Mouse (Mus musculus): Measurements from ENCODE around the gene Tmem131. TPM values are rescaled to one million over a fixed set of nuclear protein-coding genes. Genes with fewer than 3 reads are reported as not detected.
A peak's percentile ranks its signal among the peaks of the same experiment; 100 is the strongest.

The Tmem131 gene
- total and polyA plus RNA-seq, 3 experiments, result 51.0 to 298 (median 98.2) TPM

DNA sequence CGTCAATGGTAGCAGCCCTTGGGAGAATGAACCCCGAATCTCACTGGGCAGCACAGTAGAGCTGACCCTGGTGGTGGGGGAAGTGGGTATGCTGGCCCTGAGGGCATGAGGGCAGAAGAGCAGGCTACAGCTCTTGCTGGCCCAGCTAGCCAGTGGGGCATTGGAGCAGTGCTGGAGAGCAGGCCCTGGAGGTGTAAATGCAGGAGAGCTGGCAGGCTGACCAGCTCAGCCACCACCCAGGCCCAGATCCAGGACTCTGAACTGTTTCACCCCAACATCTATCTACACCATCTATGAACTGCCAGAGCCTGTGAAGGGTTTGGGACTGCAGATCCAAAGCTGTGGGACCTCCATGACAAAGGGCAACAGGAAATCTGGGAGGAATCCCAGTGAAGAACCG, 38.2 kb downstream of the Tmem131 start:
- Histone ChIP-seq H3K27me3 (ENCODE audit: insufficient read depth, low read length) (no peaks in the 10 kb centered on the region), H3K4me3 (ENCODE audit: low read depth, low read length) (peak overlapping the region; percentile 43; the same call in 1 of the 2 replicates), H3K9me3 (replicated peaks) (no peaks in the 10 kb centered on the region), H3K36me3 (replicated peaks) (peaks cover 64% of the 10 kb centered on the region), H3K4me1 (ENCODE audit: insufficient read depth, low read depth, low read length) (peaks cover 70% of the 10 kb centered on the region)
- DNase-seq (ENCODE audit: low spot score) (no peak), ATAC-seq (ENCODE audit: extremely low read depth, insufficient number of reproducible peaks, low FRiP score, poor library complexity, severe bottlenecking) (no peak)
- TF ChIP-seq CTCF (IDR thresholded peaks at IDR 0.05; ENCODE audit: low read depth, low read length) (no peak), POLR2AphosphoS5 (IDR thresholded peaks at IDR 0.05; ENCODE audit: insufficient replicate concordance, low read depth, low read length) (no peak), GATA2 (IDR thresholded peaks at IDR 0.05; ENCODE audit: borderline replicate concordance, low read depth, low read length) (no peak), GATA1 (IDR thresholded peaks at IDR 0.05; ENCODE audit: borderline replicate concordance, low read length) (no peak), TAL1 (conservative IDR thresholded peaks at IDR 0.05; ENCODE audit: low read depth, low read length) (no peak)

DNA sequence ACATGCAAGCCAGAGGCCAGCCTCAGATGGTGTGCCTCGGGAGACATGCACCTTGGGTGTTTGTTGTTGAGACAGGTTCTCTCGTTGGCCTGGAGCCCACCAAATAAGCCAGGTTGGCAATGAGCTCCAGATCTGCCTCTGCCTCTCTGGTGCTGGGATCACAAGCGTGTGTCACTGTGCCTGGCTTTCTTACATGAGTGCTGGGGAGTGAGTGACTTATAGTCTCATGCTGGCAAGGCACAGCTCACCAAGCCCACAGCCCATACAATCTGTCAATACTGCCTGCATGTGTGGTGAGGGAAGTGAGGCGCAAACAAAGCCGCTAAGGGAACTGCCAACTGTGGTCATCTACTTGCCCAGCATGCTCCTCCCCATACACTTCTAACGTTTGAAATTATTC, 39.0 kb downstream of the Tmem131 start:
- H3K9me3 ChIP-seq (replicated peaks), result no peaks in the 10 kb centered on the region
- peaks cover 68% of the 10 kb centered on the region for H3K4me1 ChIP-seq (ENCODE audit: insufficient read depth, low read depth, low read length)
- H3K4me3 ChIP-seq (ENCODE audit: low read depth, low read length), result no peak overlapping the region
- DNase-seq (ENCODE audit: low spot score), result no peak
- TF ChIP-seq GATA2 (IDR thresholded peaks at IDR 0.05; ENCODE audit: borderline replicate concordance, low read depth, low read length) (no peak), GATA1 (IDR thresholded peaks at IDR 0.05; ENCODE audit: borderline replicate concordance, low read length) (no peak), TAL1 (conservative IDR thresholded peaks at IDR 0.05; ENCODE audit: low read depth, low read length) (no peak), CTCF (IDR thresholded peaks at IDR 0.05; ENCODE audit: low read depth, low read length) (no peak), POLR2AphosphoS5 (IDR thresholded peaks at IDR 0.05; ENCODE audit: insufficient replicate concordance, low read depth, low read length) (no peak)
- ATAC-seq (ENCODE audit: extremely low read depth, insufficient number of reproducible peaks, low FRiP score, poor library complexity, severe bottlenecking), result no peak
- H3K36me3 ChIP-seq (replicated peaks), result peaks cover 63% of the 10 kb centered on the region
- no peaks in the 10 kb centered on the region for H3K27me3 ChIP-seq (ENCODE audit: insufficient read depth, low read length)

DNA sequence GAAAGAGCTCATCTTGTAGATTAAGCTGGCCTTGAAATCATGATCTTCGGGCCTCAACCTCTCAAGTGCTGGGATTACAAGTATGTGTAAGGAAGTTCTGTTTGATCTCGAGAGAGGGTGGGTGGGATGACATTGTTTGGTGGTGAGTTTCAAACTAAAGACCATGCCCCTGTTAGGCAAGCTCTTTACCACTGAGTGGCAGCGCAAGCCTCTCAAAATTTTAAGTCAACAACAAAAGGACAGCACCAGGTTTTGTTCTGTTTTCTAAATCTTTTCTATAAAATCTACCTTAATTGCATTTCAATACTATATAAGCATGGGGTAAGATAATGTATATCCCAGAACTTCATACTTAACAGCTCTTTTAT, 39.4 kb downstream of the Tmem131 start:
- DNase-seq (ENCODE audit: low spot score) (no peak), ATAC-seq (ENCODE audit: extremely low read depth, insufficient number of reproducible peaks, low FRiP score, poor library complexity, severe bottlenecking) (no peak)
- TF ChIP-seq GATA1 (IDR thresholded peaks at IDR 0.05; ENCODE audit: borderline replicate concordance, low read length), result no peak
- no peak for TF ChIP-seq GATA2 (IDR thresholded peaks at IDR 0.05; ENCODE audit: borderline replicate concordance, low read depth, low read length)
- TF ChIP-seq CTCF (IDR thresholded peaks at IDR 0.05; ENCODE audit: low read depth, low read length), result no peak
- no peak for TF ChIP-seq POLR2AphosphoS5 (IDR thresholded peaks at IDR 0.05; ENCODE audit: insufficient replicate concordance, low read depth, low read length)
- TF ChIP-seq TAL1 (conservative IDR thresholded peaks at IDR 0.05; ENCODE audit: low read depth, low read length), result no peak
- H3K36me3 ChIP-seq (replicated peaks), result peaks cover 63% of the 10 kb centered on the region
- no peaks in the 10 kb centered on the region for H3K27me3 ChIP-seq (ENCODE audit: insufficient read depth, low read length)
- peaks cover 67% of the 10 kb centered on the region for H3K4me1 ChIP-seq (ENCODE audit: insufficient read depth, low read depth, low read length)
- no peak overlapping the region for H3K4me3 ChIP-seq (ENCODE audit: low read depth, low read length)
- H3K9me3 ChIP-seq (replicated peaks), result no peaks in the 10 kb centered on the region

DNA sequence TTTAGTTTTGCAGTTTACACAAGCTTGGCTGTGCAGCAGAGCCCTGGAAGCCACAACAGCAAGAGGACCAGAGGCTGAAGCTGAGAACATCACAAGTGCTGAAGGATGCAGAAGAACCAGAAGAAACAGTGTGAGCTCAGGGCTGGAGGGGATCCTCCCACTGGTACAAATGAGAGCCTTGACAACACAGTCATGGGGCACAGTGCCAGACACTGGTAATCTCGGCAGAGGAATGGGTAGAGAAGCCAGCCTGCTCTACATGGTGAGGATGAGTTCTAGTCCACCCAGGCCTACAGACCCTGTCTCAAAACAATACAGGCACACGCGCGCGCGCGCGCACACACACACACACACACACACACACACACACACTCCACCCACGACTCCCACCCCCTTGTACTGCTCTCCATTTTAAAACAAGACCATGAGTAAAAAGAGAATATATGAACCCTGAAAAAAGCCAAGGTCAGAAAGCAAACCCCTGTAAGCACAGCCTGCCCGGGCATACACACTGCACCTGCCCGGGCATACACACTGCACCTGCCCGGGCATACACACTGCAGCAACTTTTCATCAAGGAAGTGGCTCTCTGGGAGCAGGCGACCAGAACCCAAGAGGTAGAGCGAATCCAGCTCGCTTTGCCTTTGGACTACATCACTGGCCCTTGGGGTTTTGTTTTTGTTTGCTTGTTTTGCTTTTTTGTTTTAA, 39.9 kb downstream of the Tmem131 start:
- H3K4me3 ChIP-seq (ENCODE audit: low read depth, low read length), result no peak overlapping the region
- peaks cover 65% of the 10 kb centered on the region for H3K4me1 ChIP-seq (ENCODE audit: insufficient read depth, low read depth, low read length)
- TF ChIP-seq GATA1 (IDR thresholded peaks at IDR 0.05; ENCODE audit: borderline replicate concordance, low read length), result no peak
- TF ChIP-seq TAL1 (conservative IDR thresholded peaks at IDR 0.05; ENCODE audit: low read depth, low read length), result no peak
- TF ChIP-seq CTCF (IDR thresholded peaks at IDR 0.05; ENCODE audit: low read depth, low read length), result no peak
- no peak for TF ChIP-seq GATA2 (IDR thresholded peaks at IDR 0.05; ENCODE audit: borderline replicate concordance, low read depth, low read length)
- no peak for TF ChIP-seq POLR2AphosphoS5 (IDR thresholded peaks at IDR 0.05; ENCODE audit: insufficient replicate concordance, low read depth, low read length)
- ATAC-seq (ENCODE audit: extremely low read depth, insufficient number of reproducible peaks, low FRiP score, poor library complexity, severe bottlenecking) (no peak), DNase-seq (ENCODE audit: low spot score) (no peak)
- no peaks in the 10 kb centered on the region for H3K27me3 ChIP-seq (ENCODE audit: insufficient read depth, low read length)
- peaks cover 65% of the 10 kb centered on the region for H3K36me3 ChIP-seq (replicated peaks)
- no peaks in the 10 kb centered on the region for H3K9me3 ChIP-seq (replicated peaks)

DNA sequence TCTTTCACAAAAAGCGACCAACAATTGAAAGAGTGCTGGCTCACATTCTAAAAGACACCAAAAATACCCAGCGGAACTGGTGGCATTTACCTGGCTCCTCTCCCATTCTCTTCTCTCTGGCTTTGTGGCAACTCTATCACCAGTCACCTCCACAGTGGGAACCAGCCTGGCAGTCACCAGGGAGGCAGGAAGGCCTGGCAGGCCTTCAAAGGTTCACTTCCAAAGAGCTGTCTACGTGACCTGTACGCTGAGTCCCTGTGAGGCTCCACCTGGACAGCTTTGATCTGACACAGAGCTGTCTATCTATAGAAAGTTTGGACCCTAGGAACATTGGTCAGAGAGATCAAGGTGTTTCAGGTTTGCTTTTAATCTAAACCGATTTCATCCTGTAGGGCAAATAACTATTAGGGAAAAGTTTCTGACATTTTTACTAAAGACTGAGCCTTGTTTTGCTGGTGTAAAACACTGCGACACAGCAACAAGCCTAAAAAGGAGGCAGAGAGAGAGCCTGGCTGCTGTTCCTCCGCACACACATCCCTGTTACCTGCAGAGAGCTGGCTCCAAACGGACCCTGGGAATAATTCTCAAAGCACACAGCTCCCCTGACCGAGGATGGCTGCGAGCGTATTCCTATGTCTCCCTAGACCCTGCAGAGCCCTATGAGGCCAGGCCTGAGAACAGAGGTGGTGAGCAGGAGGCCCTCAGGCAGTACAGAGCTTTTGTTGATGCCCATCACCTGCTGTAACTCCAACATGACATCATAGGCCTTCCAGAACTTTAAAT, 40.7 kb downstream of the Tmem131 start:
- TF ChIP-seq CTCF (IDR thresholded peaks at IDR 0.05; ENCODE audit: low read depth, low read length) (no peak), GATA2 (IDR thresholded peaks at IDR 0.05; ENCODE audit: borderline replicate concordance, low read depth, low read length) (no peak), GATA1 (IDR thresholded peaks at IDR 0.05; ENCODE audit: borderline replicate concordance, low read length) (no peak), POLR2AphosphoS5 (IDR thresholded peaks at IDR 0.05; ENCODE audit: insufficient replicate concordance, low read depth, low read length) (no peak), TAL1 (conservative IDR thresholded peaks at IDR 0.05; ENCODE audit: low read depth, low read length) (no peak)
- H3K9me3 ChIP-seq (replicated peaks), result no peaks in the 10 kb centered on the region
- no peak overlapping the region for H3K4me3 ChIP-seq (ENCODE audit: low read depth, low read length)
- peaks cover 65% of the 10 kb centered on the region for H3K36me3 ChIP-seq (replicated peaks)
- peaks cover 65% of the 10 kb centered on the region for H3K4me1 ChIP-seq (ENCODE audit: insufficient read depth, low read depth, low read length)
- ATAC-seq (ENCODE audit: extremely low read depth, insufficient number of reproducible peaks, low FRiP score, poor library complexity, severe bottlenecking), result no peak
- H3K27me3 ChIP-seq (ENCODE audit: insufficient read depth, low read length), result no peaks in the 10 kb centered on the region
- no peak for DNase-seq (ENCODE audit: low spot score)

DNA sequence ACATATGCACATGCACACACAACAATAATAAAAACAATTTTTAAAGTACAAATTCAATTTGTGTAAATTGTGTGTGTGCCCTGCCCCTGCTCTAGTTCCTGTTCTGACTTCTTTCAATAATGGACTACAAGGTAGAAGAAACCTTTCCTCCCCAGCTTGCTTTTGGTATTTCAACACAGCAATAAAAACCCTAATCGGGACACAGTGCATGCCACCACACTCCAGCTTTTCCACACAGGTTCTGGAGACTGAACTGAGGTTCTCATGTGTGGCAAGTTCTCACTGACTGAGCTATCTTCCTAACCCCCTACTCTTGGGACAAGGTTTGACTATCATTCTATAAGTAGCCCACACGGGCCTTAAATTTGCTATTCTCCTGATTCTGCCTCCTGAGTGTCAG, 43.8 kb downstream of the Tmem131 start:
- H3K4me1 ChIP-seq (ENCODE audit: insufficient read depth, low read depth, low read length), result peaks cover 64% of the 10 kb centered on the region
- H3K4me3 ChIP-seq (ENCODE audit: low read depth, low read length), result no peak overlapping the region
- DNase-seq (ENCODE audit: low spot score) (no peak), ATAC-seq (ENCODE audit: extremely low read depth, insufficient number of reproducible peaks, low FRiP score, poor library complexity, severe bottlenecking) (no peak)
- TF ChIP-seq POLR2AphosphoS5 (IDR thresholded peaks at IDR 0.05; ENCODE audit: insufficient replicate concordance, low read depth, low read length) (no peak), TAL1 (conservative IDR thresholded peaks at IDR 0.05; ENCODE audit: low read depth, low read length) (no peak), GATA1 (IDR thresholded peaks at IDR 0.05; ENCODE audit: borderline replicate concordance, low read length) (no peak), GATA2 (IDR thresholded peaks at IDR 0.05; ENCODE audit: borderline replicate concordance, low read depth, low read length) (no peak), CTCF (IDR thresholded peaks at IDR 0.05; ENCODE audit: low read depth, low read length) (no peak)
- no peaks in the 10 kb centered on the region for H3K9me3 ChIP-seq (replicated peaks)
- H3K36me3 ChIP-seq (replicated peaks), result peaks cover 61% of the 10 kb centered on the region
- no peaks in the 10 kb centered on the region for H3K27me3 ChIP-seq (ENCODE audit: insufficient read depth, low read length)

All from G1E (cell line).